Mouse (Mus musculus): ENCODE measurements around the gene Chmp2a.
A peak's percentile ranks its signal among the peaks of the same experiment; 100 is the strongest.

Gene Chmp2a

GRCm38 (mm10) chr7:13033451-13034147, 1.0 kb downstream of the Chmp2a start:
- no peak for DNase-seq (ENCODE audit: low read depth)

- no peak for DNase-seq (ENCODE audit: low read depth)
These were observed 2.1 kb downstream of the Chmp2a start for GRCm38 (mm10) chr7:13032541-13032940.

GRCm38 (mm10) chr7:13031983-13032382, 2.6 kb downstream of the Chmp2a start:
- no peak for DNase-seq (ENCODE audit: low read depth)

- DNase-seq (ENCODE audit: low read depth) = no peak
These were observed 3.5 kb downstream of the Chmp2a start for GRCm38 (mm10) chr7:13031069-13031468.

GRCm38 (mm10) chr7:13028986-13029385, 5.6 kb downstream of the Chmp2a start:
- no peak for DNase-seq (ENCODE audit: low read depth)

- no peak for DNase-seq (ENCODE audit: low read depth)
These were observed 9.0 kb downstream of the Chmp2a start for GRCm38 (mm10) chr7:13025511-13026112.

GRCm38 (mm10) chr7:13024805-13025204, 9.8 kb downstream of the Chmp2a start:
- no peak for DNase-seq (ENCODE audit: low read depth)

- DNase-seq (ENCODE audit: low read depth) = peak; percentile 73
These were observed 10.5 kb downstream of the Chmp2a start for GRCm38 (mm10) chr7:13023928-13024731.

GRCm38 (mm10) chr7:13022773-13023535, 11.7 kb downstream of the Chmp2a start:
- DNase-seq (ENCODE audit: low read depth) = no peak

- DNase-seq (ENCODE audit: low read depth) = no peak
These were observed 19.4 kb downstream of the Chmp2a start for GRCm38 (mm10) chr7:13015217-13015616.

- no peak for DNase-seq (ENCODE audit: low read depth)
These were observed 20.2 kb downstream of the Chmp2a start for GRCm38 (mm10) chr7:13014275-13014839.

GRCm38 (mm10) chr7:13013671-13014070, 20.9 kb downstream of the Chmp2a start:
- DNase-seq (ENCODE audit: low read depth) = no peak

GRCm38 (mm10) chr7:13010005-13010908, 24.4 kb downstream of the Chmp2a start, which contains the start of gene Zbtb45:
TSS of gene Zbtb45 (minus strand) at chr7:13010034.
- DNase-seq (ENCODE audit: low read depth) = no peak

- DNase-seq (ENCODE audit: low read depth) = peak; percentile 91
These were observed 25.2 kb downstream of the Chmp2a start for GRCm38 (mm10) chr7:13009143-13010004.

GRCm38 (mm10) chr7:13007341-13008092, 27.1 kb downstream of the Chmp2a start:
- no peak for DNase-seq (ENCODE audit: low read depth)

- no peak for DNase-seq (ENCODE audit: low read depth)
These were observed 28.1 kb downstream of the Chmp2a start for GRCm38 (mm10) chr7:13006531-13006930.

GRCm38 (mm10) chr7:13006011-13006410, 28.6 kb downstream of the Chmp2a start:
- no peak for DNase-seq (ENCODE audit: low read depth)

- DNase-seq (ENCODE audit: low read depth) = no peak
These were observed 31.2 kb downstream of the Chmp2a start for GRCm38 (mm10) chr7:13003380-13003779.

GRCm38 (mm10) chr7:13001584-13001983, 33.0 kb downstream of the Chmp2a start:
- DNase-seq (ENCODE audit: low read depth) = no peak

All from fibroblast of lung, adult 2 months (primary cell).